Mouse (Mus musculus) brain, embryonic 14.5 days (tissue): ENCODE measurements at regions not wholly inside any gene's neighbourhood (a gene's known extent, or its start where the extent isn't known, plus 50 kb on each side); places are given as distances from the start of the nearest gene placed in this dataset.

Experiments
- DNase-seq: peaks from one replicate; pipeline ENCODE4 v3.0.0-alpha.2; 2011; ENCODE audit warnings: low read depth
- CTCF ChIP-seq: fragments of 200-500 bp; IDR thresholded peaks from 2 replicates; pipeline ENCODE4 v1.5.1; 2012; ENCODE audit warnings: inconsistent platforms, mild to moderate bottlenecking, moderate library complexity, borderline replicate concordance; ENCODE audit not compliant: insufficient read depth, insufficient read length; ENCODE audit errors: extremely low read depth
- POLR2A ChIP-seq: fragments of 200-500 bp; IDR thresholded peaks from 2 replicates; pipeline ENCODE4 v1.6.1; 2012; ENCODE audit warnings: mild to moderate bottlenecking, inconsistent platforms, borderline replicate concordance; ENCODE audit not compliant: poor library complexity, insufficient read depth, insufficient read length, severe bottlenecking; ENCODE audit errors: extremely low read depth

GRCm38 (mm10) chr3:137563541-137564080, 57.8 kb upstream of the Ddit4l start:
- no peak for DNase-seq
- TF ChIP-seq CTCF (no peak), POLR2A (no peak)

- TF ChIP-seq CTCF (no peak), POLR2A (no peak)
- peak; percentile 22 for DNase-seq
Observed at GRCm38 (mm10) chr3:137564282-137564681, 57.1 kb upstream of the Ddit4l start.

GRCm38 (mm10) chr3:137568580-137569313, 52.7 kb upstream of the Ddit4l start:
- TF ChIP-seq CTCF (no peak), POLR2A (no peak)
- no peak for DNase-seq
